Mouse (Mus musculus) heart, embryonic 13.5 days (tissue): Measurements from ENCODE around the gene Tomm70a. TPM values are rescaled to one million over a fixed set of nuclear protein-coding genes. Genes with fewer than 3 reads are reported as not detected.

Experiments
- ATAC-seq: fragments of 200-750 bp; cut with Nextera tagmentation; 2 replicates; pipeline ENCODE4 v1.8.0; 2017; ENCODE audit warnings: moderate TSS enrichment; ENCODE audit not compliant: insufficient number of reproducible peaks, low FRiP score, low TSS enrichment; ENCODE audit errors: extremely low read depth
- H3K27ac ChIP-seq: fragments of 300-500 bp; sonication (generic); replicated peaks from 2 replicates; pipeline ENCODE4 v1.5.1; 2015; ENCODE audit warnings: moderate library complexity, mild to moderate bottlenecking, inconsistent platforms
- H3K27me3 ChIP-seq: fragments of 300-500 bp; sonication (generic); replicated peaks from 2 replicates; pipeline ENCODE4 v1.6.1; 2015; ENCODE audit warnings: mild to moderate bottlenecking, inconsistent platforms
- H3K36me3 ChIP-seq: fragments of 300-500 bp; sonication (generic); 2 replicates; pipeline ENCODE4 v1.6.1; 2015; ENCODE audit warnings: mild to moderate bottlenecking, inconsistent platforms
- H3K4me1 ChIP-seq: fragments of 300-500 bp; sonication (generic); 2 replicates; pipeline ENCODE4 v1.6.1; 2015; ENCODE audit warnings: inconsistent platforms
- H3K4me2 ChIP-seq: fragments of 300-500 bp; sonication (generic); 2 replicates; pipeline ENCODE4 v1.6.1; 2015; ENCODE audit warnings: inconsistent platforms, mild to moderate bottlenecking, moderate library complexity
- H3K4me3 ChIP-seq: fragments of 300-500 bp; sonication (generic); 2 replicates; pipeline ENCODE4 v1.5.1; 2015; ENCODE audit warnings: moderate library complexity, mild to moderate bottlenecking, inconsistent platforms
- H3K9ac ChIP-seq: fragments of 300-500 bp; sonication (generic); 2 replicates; pipeline ENCODE4 v1.6.1; 2015; ENCODE audit warnings: inconsistent platforms, mild to moderate bottlenecking, moderate library complexity
- H3K9me3 ChIP-seq: fragments of 300-500 bp; sonication (generic); 2 replicates; pipeline ENCODE4 v1.6.1; 2016; ENCODE audit warnings: inconsistent platforms
- WGBS: fragments of 180-500 bp; shearing (Covaris S2); methylation state at CpG from one replicate; pipeline ENCODE4 v1.1.7; 2015; ENCODE audit warnings: mixed read lengths; 5-methylcytosine and 5-hydroxymethylcytosine counted together
- polyA plus RNA-seq: library from polyadenylated mRNA; unstranded; fragments of >200 nt; fragmentation: Nextera tagmentation; extraction: Ambion mirVana; gene quantifications from 2 replicates; pipeline ENCODE4 v1.2.1, GENCODE M21; 2015

The Tomm70a gene
- polyA plus RNA-seq, 1 experiment from 2014 or later: 35.6 TPM

GRCm38 (mm10) chr16:57155899-57156298 lies 34.4 kb downstream of the Tomm70a start:
- ATAC-seq: no peak
- Histone ChIP-seq H3K9me3 (no peaks in the 10 kb centered on the region), H3K27me3 (no peaks in the 10 kb centered on the region), H3K27ac (no peak overlapping the region), H3K4me2 (no peak overlapping the region), H3K4me3 (no peak overlapping the region), H3K4me1 (no peaks in the 10 kb centered on the region; the same call in 1 of the 2 replicates), H3K9ac (no peak overlapping the region), H3K36me3 (peaks cover 95% of the 10 kb centered on the region)

- no peaks in the 10 kb centered on the region; the same call in 1 of the 2 replicates for H3K4me1 ChIP-seq
- H3K36me3 ChIP-seq: peaks cover 95% of the 10 kb centered on the region
- no peak overlapping the region for H3K4me2 ChIP-seq
- no peaks in the 10 kb centered on the region for H3K9me3 ChIP-seq
- no peak for ATAC-seq
- H3K27me3 ChIP-seq: no peaks in the 10 kb centered on the region
- H3K4me3 ChIP-seq: no peak overlapping the region
- no peak overlapping the region for H3K27ac ChIP-seq
- no peak overlapping the region for H3K9ac ChIP-seq
- WGBS: 91% methylated on average over 4 of the region's 4 CpGs
These were observed 35.6 kb downstream of the Tomm70a start for GRCm38 (mm10) chr16:57157076-57157475.

- H3K9me3 ChIP-seq: no peaks in the 10 kb centered on the region
- no peak overlapping the region for H3K4me2 ChIP-seq
- H3K36me3 ChIP-seq: peaks cover 93% of the 10 kb centered on the region
- ATAC-seq: no peak
- no peak overlapping the region for H3K9ac ChIP-seq
- no peaks in the 10 kb centered on the region; the same call in 1 of the 2 replicates for H3K4me1 ChIP-seq
- H3K27ac ChIP-seq: no peak overlapping the region
- WGBS: 64% methylated on average over 4 of the region's 4 CpGs
- H3K4me3 ChIP-seq: no peak overlapping the region
- no peaks in the 10 kb centered on the region for H3K27me3 ChIP-seq
These were observed 36.2 kb downstream of the Tomm70a start for GRCm38 (mm10) chr16:57157728-57158127.

GRCm38 (mm10) chr16:57159835-57160234 lies 38.3 kb downstream of the Tomm70a start:
- no peaks in the 10 kb centered on the region for H3K9me3 ChIP-seq
- no peak for ATAC-seq
- H3K36me3 ChIP-seq: peaks cover 92% of the 10 kb centered on the region
- H3K27me3 ChIP-seq: no peaks in the 10 kb centered on the region
- no peak overlapping the region for H3K4me3 ChIP-seq
- H3K27ac ChIP-seq: no peak overlapping the region
- no peaks in the 10 kb centered on the region; the same call in 1 of the 2 replicates for H3K4me1 ChIP-seq
- no peak overlapping the region for H3K9ac ChIP-seq
- 54% methylated on average over 7 of the region's 7 CpGs for WGBS
- no peak overlapping the region for H3K4me2 ChIP-seq

- Histone ChIP-seq H3K9ac (no peak overlapping the region), H3K4me3 (no peak overlapping the region), H3K4me1 (peaks cover 16% of the 10 kb centered on the region), H3K27me3 (no peaks in the 10 kb centered on the region), H3K27ac (no peak overlapping the region), H3K36me3 (peaks cover 69% of the 10 kb centered on the region), H3K4me2 (no peak overlapping the region), H3K9me3 (no peaks in the 10 kb centered on the region)
- no peak for ATAC-seq
- WGBS: 89% methylated on average over 5 of the region's 5 CpGs
These were observed 41.3 kb downstream of the Tomm70a start for GRCm38 (mm10) chr16:57162841-57163240.

- H3K27ac ChIP-seq: no peak overlapping the region
- H3K9ac ChIP-seq: no peak overlapping the region
- H3K4me3 ChIP-seq: no peak overlapping the region
- H3K4me1 ChIP-seq: peaks cover 18% of the 10 kb centered on the region
- ATAC-seq: no peak
- 83% methylated on average over 1 of the region's 1 CpGs for WGBS
- no peaks in the 10 kb centered on the region for H3K9me3 ChIP-seq
- no peak overlapping the region for H3K4me2 ChIP-seq
- peaks cover 65% of the 10 kb centered on the region for H3K36me3 ChIP-seq
- no peaks in the 10 kb centered on the region for H3K27me3 ChIP-seq
These were observed 42.2 kb downstream of the Tomm70a start for GRCm38 (mm10) chr16:57163694-57164093.

GRCm38 (mm10) chr16:57165157-57165556 lies 43.7 kb downstream of the Tomm70a start:
- Histone ChIP-seq H3K36me3 (peaks cover 60% of the 10 kb centered on the region), H3K4me2 (no peak overlapping the region), H3K4me1 (peaks cover 18% of the 10 kb centered on the region), H3K27me3 (no peaks in the 10 kb centered on the region), H3K4me3 (no peak overlapping the region), H3K9me3 (no peaks in the 10 kb centered on the region), H3K27ac (no peak overlapping the region), H3K9ac (no peak overlapping the region)
- ATAC-seq: no peak
- 96% methylated on average over 5 of the region's 5 CpGs for WGBS

- H3K4me1 ChIP-seq: peaks cover 18% of the 10 kb centered on the region
- H3K4me3 ChIP-seq: peak overlapping the region; percentile 91
- peaks cover 59% of the 10 kb centered on the region for H3K36me3 ChIP-seq
- peak overlapping the region; percentile 93 for H3K27ac ChIP-seq
- no peaks in the 10 kb centered on the region for H3K9me3 ChIP-seq
- H3K27me3 ChIP-seq: no peaks in the 10 kb centered on the region
- H3K4me2 ChIP-seq: peak overlapping the region; percentile 86
- H3K9ac ChIP-seq: peak overlapping the region; percentile 93
- ATAC-seq: no peak
- WGBS: 71% methylated on average over 6 of the region's 6 CpGs
These were observed 44.6 kb downstream of the Tomm70a start for GRCm38 (mm10) chr16:57166086-57166485.

- Histone ChIP-seq H3K27ac (peak within 1 kb of the TSS; percentile 93), H3K9ac (peak within 1 kb of the TSS; percentile 93), H3K9me3 (no peaks in the 10 kb centered on the region), H3K4me2 (peak within 1 kb of the TSS; percentile 86), H3K4me3 (peak within 1 kb of the TSS; percentile 91), H3K4me1 (peaks cover 18% of the 10 kb centered on the region), H3K36me3 (peaks cover 57% of the 10 kb centered on the region), H3K27me3 (no peaks in the 10 kb centered on the region)
- under 1% methylated on average over 58 of the region's 58 CpGs for WGBS
- ATAC-seq: peak; percentile 97
These were observed 45.4 kb downstream of the Tomm70a start, which contains the start of gene Nit2 for GRCm38 (mm10) chr16:57166611-57167513. Gene Nit2 (minus strand): TSS chr16:57167341.

- Histone ChIP-seq H3K4me1 (peaks cover 18% of the 10 kb centered on the region), H3K27me3 (no peaks in the 10 kb centered on the region), H3K9me3 (no peaks in the 10 kb centered on the region), H3K27ac (peak overlapping the region; percentile 93), H3K4me2 (peak overlapping the region; percentile 86), H3K36me3 (peaks cover 57% of the 10 kb centered on the region), H3K4me3 (peak overlapping the region; percentile 91), H3K9ac (peak overlapping the region; percentile 93)
- 27% methylated on average over 5 of the region's 5 CpGs for WGBS
- no peak for ATAC-seq
These were observed 46.0 kb downstream of the Tomm70a start for GRCm38 (mm10) chr16:57167514-57167912.

- no peak overlapping the region for H3K9ac ChIP-seq
- ATAC-seq: no peak
These were observed 46.7 kb downstream of the Tomm70a start for GRCm38 (mm10) chr16:57168236-57168635.

More at GRCm38 (mm10) chr16:57168236-57168635, 46.7 kb downstream of the Tomm70a start:
- H3K4me1 ChIP-seq: peaks cover 18% of the 10 kb centered on the region
- no peaks in the 10 kb centered on the region for H3K27me3 ChIP-seq
- H3K36me3 ChIP-seq: peaks cover 56% of the 10 kb centered on the region
- H3K9me3 ChIP-seq: no peaks in the 10 kb centered on the region
- H3K4me3 ChIP-seq: no peak overlapping the region
- H3K4me2 ChIP-seq: no peak overlapping the region
- WGBS: 72% methylated on average over 4 of the region's 4 CpGs
- H3K27ac ChIP-seq: no peak overlapping the region
